Mouse (Mus musculus): ENCODE data around the gene Pigyl.

Gene Pigyl

GRCm38 (mm10) chr9:22156497-22157245 is at the start of gene Pigyl:
Pigyl (plus strand) TSS chr9:22156846.
- peak; percentile 99 for DNase-seq (ENCODE audit: low read depth)

- no peak for DNase-seq (ENCODE audit: low read depth)
Observed at GRCm38 (mm10) chr9:22108194-22108593, 48.5 kb upstream of the Pigyl start.

- no peak for DNase-seq (ENCODE audit: low read depth)
Observed at GRCm38 (mm10) chr9:22115635-22116034, 41.0 kb upstream of the Pigyl start.

GRCm38 (mm10) chr9:22116086-22116485 is 40.6 kb upstream of the Pigyl start:
- no peak for DNase-seq (ENCODE audit: low read depth)

GRCm38 (mm10) chr9:22116740-22117426 is 39.8 kb upstream of the Pigyl start, which contains the start of gene Elof1:
Elof1 (minus strand) TSS chr9:22117172.
- peak; percentile 96 for DNase-seq (ENCODE audit: low read depth)

- peak; percentile 83 for DNase-seq (ENCODE audit: low read depth)
Observed at GRCm38 (mm10) chr9:22117754-22118456, 38.7 kb upstream of the Pigyl start.

GRCm38 (mm10) chr9:22119543-22119942 is 37.1 kb upstream of the Pigyl start:
- no peak for DNase-seq (ENCODE audit: low read depth)

GRCm38 (mm10) chr9:22121545-22121944 is 35.1 kb upstream of the Pigyl start:
- DNase-seq (ENCODE audit: low read depth), result no peak

GRCm38 (mm10) chr9:22122005-22122404 is 34.6 kb upstream of the Pigyl start:
- no peak for DNase-seq (ENCODE audit: low read depth)

- DNase-seq (ENCODE audit: low read depth), result no peak
Observed at GRCm38 (mm10) chr9:22123069-22123609, 33.5 kb upstream of the Pigyl start.

GRCm38 (mm10) chr9:22124169-22124568 is 32.5 kb upstream of the Pigyl start:
- DNase-seq (ENCODE audit: low read depth), result no peak

GRCm38 (mm10) chr9:22125246-22126027 is 31.2 kb upstream of the Pigyl start:
- DNase-seq (ENCODE audit: low read depth), result no peak

GRCm38 (mm10) chr9:22131226-22131981 is 25.2 kb upstream of the Pigyl start:
- DNase-seq (ENCODE audit: low read depth), result peak; percentile 14

- DNase-seq (ENCODE audit: low read depth), result no peak
Observed at GRCm38 (mm10) chr9:22132220-22132619, 24.4 kb upstream of the Pigyl start.

GRCm38 (mm10) chr9:22134246-22134890 is 22.3 kb upstream of the Pigyl start:
- no peak for DNase-seq (ENCODE audit: low read depth)

GRCm38 (mm10) chr9:22134988-22135643 is 21.5 kb upstream of the Pigyl start:
- no peak for DNase-seq (ENCODE audit: low read depth)

- DNase-seq (ENCODE audit: low read depth), result no peak
Observed at GRCm38 (mm10) chr9:22135644-22136390, 20.8 kb upstream of the Pigyl start, which contains the start of gene Acp5. Acp5 (minus strand) TSS chr9:22135711.

GRCm38 (mm10) chr9:22136765-22137547 is 19.7 kb upstream of the Pigyl start:
- peak; percentile 44 for DNase-seq (ENCODE audit: low read depth)
